Mouse (Mus musculus) ES-CJ7 (cell line): ENCODE measurements around the gene Pdss2.

Source experiments
- DNase-seq: peaks from one replicate; pipeline ENCODE4 v3.0.0; 2011; ENCODE audit warnings: low read depth, low spot score

Gene Pdss2

DNA sequence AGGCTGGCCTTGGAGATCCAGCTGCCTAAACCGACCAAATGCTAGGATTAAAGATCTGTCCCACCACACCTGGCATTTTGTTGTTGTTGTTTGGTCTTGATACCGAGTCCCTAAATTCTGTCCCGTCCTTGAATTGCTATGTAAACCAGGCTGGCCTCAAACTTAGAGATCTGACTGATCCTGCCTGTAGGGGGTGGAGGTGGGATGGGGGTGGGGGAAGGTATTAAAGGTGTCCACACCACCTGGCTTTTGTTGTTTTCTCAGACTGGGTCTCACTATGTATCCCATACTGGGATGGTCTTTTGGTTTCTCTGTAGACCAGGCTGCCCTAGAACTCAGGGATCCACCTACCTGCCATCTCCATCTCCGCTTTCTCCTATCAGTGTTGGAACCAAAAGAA, 259.9 kb downstream of the Pdss2 start:
- DNase-seq = no peak

- no peak for DNase-seq
Measured at GRCm38 (mm10) chr10:43482021-43482420, 260.7 kb downstream of the Pdss2 start.

- DNase-seq = no peak
Measured at GRCm38 (mm10) chr10:43483426-43483995, 262.2 kb downstream of the Pdss2 start.

GRCm38 (mm10) chr10:43485751-43486268, 264.5 kb downstream of the Pdss2 start:
- DNase-seq = no peak

DNA sequence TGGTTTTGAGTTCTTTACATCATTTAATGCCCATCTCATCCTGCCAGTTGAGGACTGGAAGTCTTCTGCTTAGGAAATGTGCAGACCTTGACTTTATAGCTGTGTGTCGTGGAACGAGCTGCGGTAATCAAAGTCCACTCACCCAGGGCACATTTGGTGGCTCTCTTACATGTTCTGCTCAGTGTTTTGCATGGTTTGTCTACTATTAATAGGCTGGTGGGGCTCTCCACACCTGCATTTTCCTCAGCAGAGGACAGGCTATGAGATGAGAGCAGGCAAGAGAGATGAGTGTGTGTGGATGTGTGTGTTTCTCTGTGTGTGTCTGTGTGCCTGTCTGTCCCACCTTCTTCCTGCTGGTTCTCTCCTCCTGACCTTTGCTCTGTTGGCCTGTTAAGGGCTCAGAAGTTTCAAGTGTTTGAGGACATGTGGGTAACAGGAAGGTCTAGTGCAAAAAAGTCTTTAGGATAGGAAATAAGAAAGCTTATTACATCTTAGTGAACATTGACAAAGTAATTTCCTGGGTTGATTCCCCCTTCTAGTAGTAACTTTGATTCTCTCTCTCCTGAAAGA, 266.2 kb downstream of the Pdss2 start:
- no peak for DNase-seq

- DNase-seq = no peak
Measured at GRCm38 (mm10) chr10:43488258-43488657, 267.0 kb downstream of the Pdss2 start.

- DNase-seq = no peak
Measured at GRCm38 (mm10) chr10:43489139-43489538, 267.9 kb downstream of the Pdss2 start.

DNA sequence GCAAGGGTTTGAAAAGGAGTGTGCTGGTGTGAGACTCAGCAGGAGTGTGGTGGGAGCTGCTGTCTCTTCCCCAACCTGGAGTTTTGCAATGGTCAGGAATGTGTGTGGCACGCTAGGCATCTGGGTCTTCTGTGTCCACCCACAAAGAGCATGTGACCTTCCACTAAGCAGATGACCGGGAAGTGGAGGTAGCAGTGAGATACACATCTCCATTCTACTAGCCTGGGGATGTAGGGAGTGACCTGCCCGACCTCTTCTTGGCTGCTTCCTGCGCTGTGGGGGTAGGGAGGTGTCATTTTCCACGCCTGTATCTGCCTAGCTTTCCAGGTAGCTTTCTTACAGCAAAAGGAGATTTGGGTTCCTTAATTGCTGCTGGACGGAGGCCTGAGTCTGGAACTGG, 268.3 kb downstream of the Pdss2 start:
- peak; percentile 65 for DNase-seq

DNA sequence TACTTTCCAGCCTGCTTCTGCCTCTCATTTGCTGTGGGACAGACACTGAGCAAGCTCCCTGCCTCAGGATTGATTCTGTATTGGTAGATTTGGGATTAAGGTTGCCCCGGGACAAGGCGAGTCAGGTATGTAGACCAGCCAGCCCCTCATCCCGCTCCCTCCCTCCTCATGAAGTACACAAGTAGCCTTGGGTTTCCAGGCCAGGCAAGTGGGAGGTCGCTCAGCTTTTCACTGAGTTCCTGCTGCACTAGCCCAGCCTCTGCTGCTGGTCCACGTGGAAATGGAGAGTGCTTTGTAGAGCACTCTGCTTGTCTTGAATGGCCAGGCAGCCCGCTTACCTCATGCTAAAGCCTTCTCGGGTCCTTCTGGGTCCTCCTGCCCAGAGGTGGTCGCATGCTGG, 268.7 kb downstream of the Pdss2 start:
- DNase-seq = no peak

DNA sequence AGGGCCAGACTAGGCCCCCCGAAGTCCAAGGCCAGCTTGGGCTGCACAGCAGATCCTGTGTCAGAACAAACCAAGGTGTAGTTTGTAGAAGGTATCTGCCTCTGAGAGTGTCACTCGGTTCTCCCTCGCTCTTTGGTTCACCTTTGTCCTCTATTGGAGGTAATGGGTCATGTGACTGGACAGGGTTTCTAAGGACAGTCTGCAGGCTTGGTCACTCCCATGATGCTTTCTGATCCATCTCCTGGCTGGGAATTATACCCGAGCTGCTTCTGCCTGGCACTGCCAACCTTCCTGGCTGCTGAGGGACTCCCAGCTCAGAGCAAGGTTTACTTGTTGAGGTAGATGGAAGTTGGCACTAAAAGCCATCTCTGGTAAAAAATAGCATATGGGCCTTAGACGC, 269.6 kb downstream of the Pdss2 start:
- DNase-seq = no peak

GRCm38 (mm10) chr10:43502599-43502998, 281.3 kb downstream of the Pdss2 start:
- no peak for DNase-seq

DNA sequence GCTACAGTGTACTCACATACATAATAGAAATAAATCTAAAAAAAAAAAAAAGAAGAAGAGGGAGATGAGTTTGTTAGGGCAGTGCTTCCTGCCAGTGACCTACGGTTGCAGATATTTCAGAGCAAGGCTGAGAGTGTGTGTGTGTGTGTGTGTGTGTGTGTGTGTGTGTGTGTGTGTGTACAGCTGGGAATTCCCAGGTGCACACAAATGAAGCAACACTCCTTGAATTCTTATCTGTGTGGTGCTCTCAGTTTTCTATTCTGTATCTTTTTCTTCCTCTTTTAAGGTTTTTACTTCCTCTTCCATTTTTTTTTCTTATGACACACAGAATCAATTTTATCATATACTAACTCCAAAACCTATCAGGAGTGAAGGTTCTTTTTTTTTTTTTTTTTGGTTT, 283.0 kb downstream of the Pdss2 start:
- no peak for DNase-seq

DNA sequence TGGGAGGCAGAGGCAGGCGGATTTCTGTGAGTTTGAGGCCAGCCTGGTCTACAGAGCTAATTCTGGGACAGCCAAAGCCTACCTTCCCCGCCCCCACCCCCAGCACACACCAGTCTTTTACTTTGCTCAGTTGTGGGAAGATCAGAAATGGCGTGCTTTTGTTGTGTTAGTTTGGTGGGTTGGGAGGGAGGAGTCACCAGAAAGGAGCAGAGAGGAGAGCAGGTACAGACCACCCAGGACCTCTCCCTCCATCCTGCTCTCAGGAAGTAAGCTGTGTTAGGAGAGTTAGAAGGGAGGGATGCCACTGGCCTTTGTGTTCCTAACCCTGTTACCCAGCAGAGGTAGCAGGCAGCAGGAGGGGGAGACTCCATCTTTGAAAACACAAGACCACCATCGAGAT, 285.8 kb downstream of the Pdss2 start:
- DNase-seq = peak; percentile 65

DNA sequence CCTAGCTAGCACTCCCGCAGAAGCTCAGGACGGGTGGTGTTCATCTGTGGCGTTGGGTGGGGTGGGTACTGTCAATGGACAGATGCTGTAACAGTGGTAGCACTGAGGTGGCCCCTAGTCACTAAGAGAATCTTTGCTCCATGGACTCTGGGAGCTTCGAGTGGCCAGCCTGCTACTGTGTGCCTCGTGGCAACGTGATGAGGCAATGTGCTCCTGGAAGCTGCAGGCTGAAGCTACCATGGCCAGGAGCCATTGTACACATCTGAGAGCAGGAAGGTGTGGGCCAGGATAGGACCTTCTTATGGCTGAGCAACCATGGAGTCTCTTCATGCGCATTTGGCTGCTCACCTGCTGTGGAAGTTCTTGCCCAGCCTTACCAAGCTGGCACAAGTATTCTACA, 287.9 kb downstream of the Pdss2 start:
- no peak for DNase-seq

- no peak for DNase-seq
Measured at GRCm38 (mm10) chr10:43512976-43513375, 291.7 kb downstream of the Pdss2 start.
